Mouse (Mus musculus) embryo, embryonic 9.5 days (tissue): ENCODE results near the gene Efhc1.
"Not testable (repeated sequence)": the region's sequence is repeated elsewhere in the genome, so short reads cannot be mapped to it uniquely, and the experiment has no call there.

Experiments
- DNase-seq: peaks from one replicate; pipeline ENCODE4 v3.0.0-alpha.2; 2017; ENCODE audit errors: extremely low spot score

Efhc1 gene

GRCm38 (mm10) chr1:20951300-20951763 is at the start of gene Efhc1:
Gene Efhc1 (plus strand): TSS chr1:20951626.
- peak; percentile 98 for DNase-seq

DNA sequence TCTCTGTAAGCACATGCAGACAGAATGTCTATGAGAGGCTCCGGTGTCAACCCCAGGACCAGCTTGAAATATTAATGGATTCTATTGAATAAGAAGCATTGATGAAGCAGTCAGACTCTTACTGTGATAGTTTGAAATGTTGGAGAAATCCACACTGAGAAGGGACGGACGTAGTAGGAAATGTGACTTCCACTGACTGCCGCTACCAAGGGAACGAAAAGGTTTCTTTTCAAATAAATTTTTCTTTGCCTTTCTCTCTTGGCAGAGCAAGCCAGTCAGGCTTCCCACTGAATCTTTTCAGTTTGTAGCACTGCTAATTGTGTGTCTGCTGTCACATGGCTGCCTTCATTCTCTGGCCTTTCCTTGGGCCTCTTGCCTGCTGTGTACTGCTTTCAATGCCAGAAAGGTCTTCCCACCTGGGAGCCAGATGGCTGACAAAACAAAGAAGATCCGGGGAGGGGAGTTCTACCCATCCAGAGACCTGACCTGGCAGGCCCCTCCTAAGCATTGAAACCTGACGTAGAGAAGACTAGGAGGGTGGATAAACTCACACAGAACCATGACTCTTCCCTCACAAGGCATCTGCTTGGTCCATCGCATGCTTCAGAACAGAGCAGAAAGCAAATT is 45.8 kb upstream of the Efhc1 start:
- no peak for DNase-seq

DNA sequence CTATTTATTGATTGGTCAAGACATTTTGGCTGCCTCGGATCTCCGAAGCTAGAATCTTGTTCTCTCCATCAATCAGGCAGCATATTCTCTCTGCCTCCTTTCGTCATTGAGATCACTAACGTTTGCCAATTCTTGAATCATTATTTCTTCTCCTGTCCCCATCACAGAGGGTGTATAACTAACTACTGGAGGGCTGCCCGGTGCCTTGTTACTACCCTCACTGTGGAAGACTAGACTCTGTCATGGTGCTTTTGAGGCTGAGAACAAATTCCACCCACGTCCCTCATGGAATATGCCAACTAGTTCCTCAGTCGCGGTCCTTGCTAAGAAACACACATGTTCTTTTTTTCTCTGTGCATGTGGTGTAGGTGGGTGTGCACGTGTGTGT is 45.3 kb upstream of the Efhc1 start:
- no peak for DNase-seq

DNA sequence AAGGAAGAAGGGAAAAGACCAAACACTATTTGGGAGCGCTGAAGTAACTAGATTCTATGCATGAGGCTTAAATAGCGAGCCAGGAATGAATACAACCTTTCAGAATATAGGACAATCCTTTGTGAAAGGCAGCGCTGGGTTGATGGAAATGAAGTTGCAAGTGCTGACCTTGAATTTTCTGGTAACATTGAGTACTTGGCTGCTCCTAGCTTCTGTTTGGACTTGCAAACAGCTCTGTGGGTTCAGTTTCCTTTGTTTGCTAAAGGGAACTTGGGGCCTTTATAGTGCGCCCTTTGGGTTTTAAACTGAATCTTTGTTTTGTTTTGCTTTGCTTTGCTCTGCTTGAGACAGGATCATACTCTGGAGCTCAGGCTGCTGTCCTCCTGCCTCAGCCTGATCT is 42.9 kb upstream of the Efhc1 start:
- no peak for DNase-seq

DNA sequence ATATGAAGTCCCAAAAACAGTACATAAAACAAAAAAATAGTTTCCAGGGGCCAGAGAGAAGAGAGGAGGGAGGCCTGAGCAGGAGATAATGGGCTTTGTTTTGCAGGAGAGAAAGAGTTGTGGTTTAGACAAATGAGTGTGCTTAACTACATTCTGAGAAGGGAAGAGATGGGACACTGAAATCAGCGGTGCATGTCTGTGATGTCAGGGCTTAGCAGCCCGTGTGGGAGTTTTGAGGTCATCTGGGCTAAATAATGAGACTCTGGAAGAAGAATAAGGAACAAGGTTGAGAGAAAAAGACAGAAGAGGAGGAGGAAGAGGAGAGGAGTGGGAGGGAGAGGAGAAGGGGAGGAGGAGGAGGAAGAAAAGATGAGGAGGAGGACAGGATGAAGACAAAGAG is 39.3 kb upstream of the Efhc1 start:
- DNase-seq, result no peak

GRCm38 (mm10) chr1:20912527-20913171 is 38.8 kb upstream of the Efhc1 start:
- DNase-seq, result no peak

DNA sequence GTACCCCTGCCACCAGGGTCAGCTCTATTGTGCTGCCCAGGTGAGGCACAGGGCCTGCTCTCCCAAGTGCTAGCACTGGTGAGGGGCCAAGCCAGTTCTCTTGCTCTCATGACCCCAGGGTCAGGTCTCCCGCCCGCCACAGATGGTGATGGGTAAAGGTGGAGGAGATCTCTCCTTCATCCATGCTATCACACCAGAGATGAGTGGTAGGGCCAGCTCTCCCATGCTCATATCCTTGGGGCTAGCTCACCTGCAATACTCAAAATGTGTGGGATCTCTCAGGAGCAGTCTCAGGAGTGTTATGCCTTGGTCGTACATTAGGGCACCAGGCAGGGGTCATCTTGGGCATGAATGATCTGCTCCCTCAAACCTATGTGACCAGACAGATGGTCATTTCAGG is 36.7 kb upstream of the Efhc1 start:
- DNase-seq, result no peak

GRCm38 (mm10) chr1:20915608-20916007 is 35.8 kb upstream of the Efhc1 start:
- DNase-seq, result no peak

DNA sequence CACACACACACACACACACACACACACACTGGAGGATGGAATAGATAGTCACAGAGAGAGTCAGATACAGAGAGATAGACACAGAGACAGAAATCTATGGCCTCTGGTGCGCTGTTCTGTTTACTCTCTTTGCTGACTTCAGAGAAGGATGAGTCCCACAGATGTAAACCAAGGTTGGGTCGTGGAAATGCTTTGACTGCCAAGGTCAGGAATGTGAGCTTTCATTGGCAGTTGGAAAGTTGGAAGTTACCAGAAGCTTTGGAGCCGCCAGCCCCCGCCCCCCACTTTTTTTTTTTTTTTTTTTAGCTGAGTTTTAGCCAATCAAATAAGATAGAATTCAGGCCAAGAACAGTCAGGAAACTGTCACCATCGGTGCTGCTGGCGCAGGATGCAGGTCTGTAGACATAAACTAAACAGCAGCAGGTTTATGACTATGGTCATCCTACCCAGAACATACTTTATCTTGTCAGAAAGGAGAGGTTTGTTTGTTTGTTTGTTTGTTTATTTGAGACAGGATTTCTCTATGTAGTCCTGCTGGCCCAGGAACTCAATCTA is 33.9 kb upstream of the Efhc1 start:
- no peak for DNase-seq

DNA sequence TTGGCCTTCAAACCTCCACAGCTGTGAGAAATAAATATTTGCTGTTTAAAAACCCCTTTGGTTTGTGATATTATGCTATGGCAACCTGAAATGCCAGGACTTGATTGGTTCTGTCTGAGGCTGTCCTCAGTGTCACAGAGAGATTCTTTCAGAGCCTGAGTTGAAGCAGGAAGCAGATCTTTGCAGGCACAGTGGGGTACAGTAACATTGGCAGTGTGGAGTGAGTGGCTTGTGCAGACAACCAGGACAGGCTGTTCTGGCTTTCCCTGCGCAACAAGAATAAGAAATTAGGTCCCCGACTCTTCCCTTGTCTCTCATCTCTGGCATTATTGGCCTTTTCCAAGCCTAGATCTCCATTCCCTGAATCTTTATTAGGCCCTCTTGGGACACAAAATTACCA is 31.7 kb upstream of the Efhc1 start:
- no peak for DNase-seq

- DNase-seq, result no peak
These were observed 30.3 kb upstream of the Efhc1 start for GRCm38 (mm10) chr1:20921081-20921528.

DNA sequence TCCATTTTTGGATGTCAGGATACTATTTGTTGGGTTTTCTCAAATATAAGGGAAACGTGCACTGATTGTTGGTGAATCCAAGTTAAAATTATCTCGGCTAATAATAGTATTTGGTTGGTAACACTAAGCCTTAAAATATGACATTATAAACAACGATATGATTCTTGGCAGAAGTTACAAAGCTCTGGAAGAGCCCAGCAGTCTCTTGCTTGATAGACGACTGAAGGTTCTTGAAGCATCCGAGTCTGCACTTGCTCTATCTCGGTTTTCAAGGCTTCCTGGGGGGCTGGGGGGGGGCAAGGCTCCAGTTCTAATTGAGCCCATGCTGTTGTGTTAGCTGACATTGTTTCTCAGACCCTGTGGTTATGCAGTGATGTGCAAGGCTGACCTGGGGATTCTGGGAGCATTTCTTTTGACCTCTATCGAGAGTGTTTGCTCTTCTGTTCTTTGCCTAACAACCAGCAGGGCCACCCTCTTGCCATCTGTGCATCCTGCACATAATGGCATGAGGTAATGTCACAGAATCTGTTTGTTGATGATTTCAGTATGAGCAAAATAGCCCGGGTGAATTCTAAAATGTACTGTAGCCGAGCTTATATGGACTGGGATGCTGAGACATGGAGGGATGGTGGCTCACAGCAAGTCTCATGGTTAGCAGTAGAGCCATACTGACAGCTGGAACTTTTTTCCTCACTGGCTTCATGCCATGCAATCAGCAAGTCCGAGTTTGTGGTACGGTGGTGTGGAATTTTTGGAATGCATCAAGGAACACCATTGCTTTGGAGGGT is 28.6 kb upstream of the Efhc1 start:
- DNase-seq, result no peak

GRCm38 (mm10) chr1:20925324-20925723 is 26.1 kb upstream of the Efhc1 start:
- not testable (repeated sequence) for DNase-seq

DNA sequence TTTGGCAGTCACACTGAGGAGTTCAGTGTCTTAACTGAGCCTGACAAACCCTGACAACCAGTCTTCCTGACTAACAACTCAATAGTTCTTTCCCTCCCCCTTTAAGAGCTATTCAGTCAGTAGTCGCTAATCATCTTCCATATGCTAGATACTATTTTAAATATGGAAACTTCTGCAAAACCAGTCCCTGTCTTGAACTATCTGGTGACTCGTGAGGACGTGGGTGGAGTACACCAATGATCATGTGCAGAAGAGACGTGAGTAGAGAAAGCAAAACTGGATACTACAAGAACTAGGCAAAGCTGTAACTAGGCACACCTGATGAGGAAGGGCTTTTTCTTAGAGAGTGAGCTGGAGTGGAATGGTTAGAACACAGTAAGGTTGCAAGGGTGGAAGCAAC is 25.5 kb upstream of the Efhc1 start:
- DNase-seq, result no peak

DNA sequence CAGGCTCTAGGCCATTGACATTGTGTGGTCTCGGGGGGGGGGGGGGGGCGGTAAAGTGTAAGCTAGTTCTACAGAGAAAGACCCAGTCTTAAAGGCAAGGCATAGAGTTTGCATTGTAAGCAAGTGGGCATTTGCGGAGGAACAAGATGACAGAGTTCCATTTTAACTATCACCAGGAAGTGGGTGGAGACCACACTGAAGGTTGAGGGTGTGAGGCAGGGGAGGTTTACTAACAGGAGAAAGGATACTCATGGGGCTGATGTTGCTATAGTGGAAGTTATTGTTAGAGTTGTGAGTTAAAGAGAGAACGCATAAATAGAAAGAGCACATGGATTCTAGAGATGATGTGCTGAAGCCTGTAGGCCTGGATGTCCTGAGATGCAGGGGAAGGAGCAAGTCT is 25.1 kb upstream of the Efhc1 start:
- DNase-seq, result no peak

DNA sequence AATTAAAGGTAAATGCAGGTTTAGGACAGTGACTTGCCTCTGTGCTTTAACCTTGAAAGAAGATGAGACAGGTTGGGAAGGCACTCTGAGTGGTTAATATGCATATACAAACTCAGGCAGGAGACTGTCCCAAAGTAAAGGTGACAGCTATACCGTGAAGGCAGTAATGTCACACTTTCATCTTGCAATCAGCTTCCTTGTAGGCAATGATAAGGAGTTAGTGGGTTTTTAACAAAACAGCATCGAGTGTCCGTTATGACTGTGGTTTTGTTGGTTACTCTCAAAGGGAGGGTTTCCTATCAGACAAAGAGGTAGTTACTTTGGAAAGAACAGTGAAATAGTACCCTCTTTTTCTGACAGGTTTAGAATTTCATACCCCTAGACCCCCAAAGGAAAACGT is 22.9 kb upstream of the Efhc1 start:
- DNase-seq, result no peak

- peak; percentile 51 for DNase-seq
These were observed 18.0 kb upstream of the Efhc1 start for GRCm38 (mm10) chr1:20933457-20933856.

- DNase-seq, result no peak
These were observed 16.3 kb upstream of the Efhc1 start for GRCm38 (mm10) chr1:20935106-20935505.

DNA sequence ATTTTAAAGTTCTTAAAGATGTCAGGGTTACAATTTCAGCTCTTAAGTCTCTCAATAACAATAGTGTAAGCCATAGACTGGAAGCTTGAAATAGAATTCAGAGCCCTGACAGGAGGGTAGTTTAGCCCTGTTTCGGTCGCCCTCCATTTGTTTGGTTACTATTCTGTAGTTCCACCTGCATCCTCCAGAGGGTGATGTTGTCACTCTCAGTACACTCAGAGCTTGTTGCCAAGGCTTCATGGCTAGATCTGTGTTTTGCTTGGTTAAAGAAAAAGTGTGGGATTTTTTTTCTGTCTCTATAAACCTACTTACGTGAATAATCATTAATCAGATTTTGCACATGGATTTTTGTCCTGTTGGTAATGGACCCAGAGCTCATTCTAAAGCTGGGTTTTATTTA is 12.4 kb upstream of the Efhc1 start:
- DNase-seq, result peak; percentile 56

DNA sequence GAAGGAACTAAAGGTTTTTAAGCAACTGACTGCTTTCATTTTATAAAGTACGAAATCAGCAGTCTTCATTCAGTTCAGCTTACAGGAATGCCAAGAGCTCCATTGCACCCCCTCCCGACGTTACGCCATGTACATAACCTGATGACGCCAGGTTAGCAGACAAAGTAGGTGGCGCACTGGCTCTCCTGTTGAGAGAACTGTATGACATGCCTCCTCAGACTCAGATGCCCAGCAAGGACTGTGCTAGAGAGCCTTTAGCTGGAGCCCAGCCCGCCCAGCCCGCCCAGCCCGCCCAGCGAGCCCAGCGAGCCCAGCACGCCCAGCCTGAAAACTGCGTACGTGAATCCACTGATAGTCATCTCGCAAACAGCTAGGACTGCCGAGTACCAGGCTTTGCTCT is 11.3 kb upstream of the Efhc1 start:
- DNase-seq, result no peak

DNA sequence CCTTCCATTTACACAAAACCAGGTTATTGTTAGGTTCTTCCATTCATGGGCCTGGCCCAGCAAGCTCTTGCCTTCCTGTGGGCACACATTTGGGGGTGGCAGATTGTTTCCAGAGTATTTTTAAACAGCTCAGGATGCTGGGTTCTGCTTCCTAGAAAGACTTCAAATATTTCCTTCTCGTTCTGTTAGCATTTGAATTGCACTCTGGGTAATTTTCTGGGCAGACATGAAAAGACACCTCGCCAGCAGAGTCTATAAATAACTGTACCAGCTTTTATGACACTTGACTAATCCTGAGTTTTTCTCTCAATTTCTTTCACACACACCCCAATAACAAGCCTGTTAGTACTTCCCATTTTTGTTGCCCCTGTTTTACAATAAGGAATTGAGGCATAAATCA is 10.1 kb upstream of the Efhc1 start:
- DNase-seq, result no peak

GRCm38 (mm10) chr1:20941857-20942256 is 9.6 kb upstream of the Efhc1 start:
- no peak for DNase-seq

DNA sequence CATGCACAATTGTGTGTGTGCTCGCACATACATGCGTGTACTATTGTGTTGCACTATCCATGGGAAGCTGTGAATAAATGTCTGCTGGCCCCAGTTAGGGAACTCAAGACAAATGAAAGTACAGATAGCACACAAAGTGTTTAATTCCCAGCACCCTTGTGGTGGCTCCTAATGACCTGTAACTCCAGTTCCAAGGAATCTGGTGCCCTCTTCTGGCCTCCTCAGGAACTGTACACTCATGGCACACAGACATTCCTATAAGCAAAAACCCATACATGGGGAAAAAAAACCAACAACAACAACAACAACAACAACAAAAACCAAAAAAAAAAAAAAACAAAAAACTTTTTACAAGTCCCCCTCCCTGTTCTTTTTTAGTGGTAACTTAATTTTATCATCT is 8.4 kb upstream of the Efhc1 start:
- DNase-seq, result no peak
